Mouse (Mus musculus) spleen, adult 2 months (tissue): ENCODE results near the gene Capn1. TPM values are rescaled to one million over a fixed set of nuclear protein-coding genes. Genes with fewer than 3 reads are reported as not detected.

Experiments
- DNase-seq, 2 experiments: peaks; one replicate each; pipeline versions ENCODE4 v3.0.0 to v3.0.0-alpha.2; 2012 to 2021; ENCODE audit warnings: low spot score in 2 of 2, low read depth in 1 of 2
- H3K27ac ChIP-seq: fragments of 200-500 bp; 2 replicates; pipeline ENCODE4 v1.5.1; 2012; ENCODE audit warnings: low read length, inconsistent platforms; ENCODE audit not compliant: insufficient read depth
- H3K27me3 ChIP-seq: fragments of 200-500 bp; 2 replicates; pipeline ENCODE4 v1.6.1; 2012; ENCODE audit warnings: mild to moderate bottlenecking, moderate library complexity, low read length, inconsistent platforms; ENCODE audit not compliant: control insufficient read depth, insufficient read depth
- H3K36me3 ChIP-seq: fragments of 200-500 bp; 2 replicates; pipeline ENCODE4 v1.6.1; 2012; ENCODE audit warnings: mild to moderate bottlenecking, low read length, inconsistent platforms; ENCODE audit not compliant: control insufficient read depth, insufficient read depth
- H3K4me1 ChIP-seq: fragments of 200-500 bp; 2 replicates; pipeline ENCODE4 v1.6.1; 2011; ENCODE audit warnings: inconsistent platforms; ENCODE audit not compliant: control insufficient read depth, insufficient read depth, insufficient read length
- H3K4me3 ChIP-seq: fragments of 200-500 bp; 2 replicates; pipeline ENCODE4 v1.5.1; 2011; ENCODE audit warnings: mild to moderate bottlenecking, inconsistent platforms; ENCODE audit not compliant: insufficient read depth, insufficient read length; ENCODE audit errors: extremely low read depth
- CTCF ChIP-seq: fragments of 200-500 bp; IDR thresholded peaks from 2 replicates; pipeline ENCODE4 v1.5.1; 2011; ENCODE audit warnings: mild to moderate bottlenecking, inconsistent platforms; ENCODE audit not compliant: insufficient read depth, insufficient read length, insufficient replicate concordance; ENCODE audit errors: extremely low read depth
- POLR2A ChIP-seq: fragments of 200-500 bp; IDR thresholded peaks from 2 replicates; pipeline ENCODE4 v1.6.1; 2011; ENCODE audit warnings: low read depth, low read length, inconsistent platforms
- WGBS: fragments of 180-500 bp; shearing (Covaris S2); methylation state at CpG from one replicate; pipeline ENCODE4 v1.1.7; 2018; 5-methylcytosine and 5-hydroxymethylcytosine counted together
- polyA plus RNA-seq: library from polyadenylated mRNA; depleted of rRNA; stranded (reverse); fragments of >200 nt; gene quantifications from 2 replicates; pipeline ENCODE4 v1.2.3, GENCODE M21; 2012

Capn1 gene
- polyA plus RNA-seq, 1 experiment, result 50.8 TPM

- no peaks in the 10 kb centered on the region for H3K36me3 ChIP-seq
- TF ChIP-seq POLR2A, result no peak
- TF ChIP-seq CTCF, result no peak
- H3K4me3 ChIP-seq, result no peak overlapping the region
- 84% methylated on average over 3 of the region's 3 CpGs for WGBS
- no peak overlapping the region for H3K27ac ChIP-seq
- no peaks in the 10 kb centered on the region for H3K27me3 ChIP-seq
- H3K4me1 ChIP-seq, result no peaks in the 10 kb centered on the region
- no peak for DNase-seq
Measured at GRCm38 (mm10) chr19:5977717-5978116, 38.0 kb downstream of the Capn1 start.

- 81% methylated on average over 4 of the region's 4 CpGs for WGBS
- H3K36me3 ChIP-seq, result no peaks in the 10 kb centered on the region
Measured at GRCm38 (mm10) chr19:5975676-5976075, 40.0 kb downstream of the Capn1 start.

GRCm38 (mm10) chr19:5975112-5975511 is 40.6 kb downstream of the Capn1 start:
- WGBS, result 73% methylated on average over 4 of the region's 4 CpGs
- no peak for TF ChIP-seq CTCF
- no peak for TF ChIP-seq POLR2A
- H3K36me3 ChIP-seq, result no peaks in the 10 kb centered on the region
- no peak overlapping the region for H3K4me3 ChIP-seq
- no peaks in the 10 kb centered on the region for H3K4me1 ChIP-seq
- H3K27ac ChIP-seq, result no peak overlapping the region
- DNase-seq, result no peak
- no peaks in the 10 kb centered on the region for H3K27me3 ChIP-seq

More at GRCm38 (mm10) chr19:5975676-5976075, 40.0 kb downstream of the Capn1 start:
- no peak for DNase-seq
- TF ChIP-seq POLR2A (no peak), CTCF (no peak)
- Histone ChIP-seq H3K4me3 (no peak overlapping the region), H3K4me1 (no peaks in the 10 kb centered on the region), H3K27ac (no peak overlapping the region), H3K27me3 (no peaks in the 10 kb centered on the region)

DNA sequence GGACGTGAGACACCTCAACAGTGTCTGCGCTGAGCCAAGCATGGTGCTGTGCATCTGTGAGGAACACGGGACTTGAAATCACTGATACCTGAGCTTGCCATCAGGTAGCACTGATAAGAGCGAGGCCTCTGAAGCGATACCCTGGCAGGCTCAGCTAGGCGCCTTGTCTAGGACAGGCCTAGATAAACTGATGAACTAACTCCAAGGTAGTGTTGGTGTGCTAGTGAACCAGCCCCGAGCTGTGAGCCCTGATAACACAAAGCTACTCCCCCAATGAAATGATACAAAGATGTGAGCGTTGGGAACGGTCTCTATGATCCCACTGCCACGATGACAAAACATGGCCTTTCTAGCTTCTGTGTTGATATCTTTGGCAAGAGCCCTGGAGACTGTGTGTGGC is 48.0 kb downstream of the Capn1 start:
- Histone ChIP-seq H3K4me1 (peaks cover 2% of the 10 kb centered on the region; the same call in 1 of the 2 replicates), H3K36me3 (no peaks in the 10 kb centered on the region), H3K27me3 (no peaks in the 10 kb centered on the region), H3K27ac (no peak overlapping the region), H3K4me3 (no peak overlapping the region)
- TF ChIP-seq POLR2A (no peak), CTCF (no peak)
- WGBS, result 80% methylated on average over 10 of the region's 10 CpGs
- no peak for DNase-seq

DNA sequence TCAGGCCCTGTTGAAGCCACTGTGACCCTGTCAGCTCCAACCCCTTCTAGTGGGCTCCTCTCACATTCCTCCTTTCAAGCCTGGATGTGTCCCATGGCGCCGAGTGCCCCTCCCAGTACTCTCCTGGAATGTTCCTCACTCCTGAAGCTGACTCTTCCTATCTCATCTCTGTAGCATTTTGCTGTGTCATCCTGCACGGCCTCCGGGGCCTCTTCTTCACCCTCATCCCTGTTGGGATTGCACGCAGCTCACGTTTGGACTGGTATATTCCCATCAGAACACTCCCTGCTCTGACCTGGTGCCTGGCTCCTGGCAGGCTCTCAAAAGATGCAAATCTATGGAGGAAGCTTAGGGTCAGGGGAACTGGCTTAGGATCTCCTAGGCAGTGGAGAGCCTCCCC is 48.9 kb downstream of the Capn1 start:
- WGBS, result 81% methylated on average over 6 of the region's 6 CpGs
- no peak overlapping the region for H3K27ac ChIP-seq
- no peak for TF ChIP-seq POLR2A
- no peak for TF ChIP-seq CTCF
- H3K36me3 ChIP-seq, result no peaks in the 10 kb centered on the region
- no peak for DNase-seq
- H3K4me1 ChIP-seq, result peaks cover 2% of the 10 kb centered on the region; the same call in 1 of the 2 replicates
- H3K27me3 ChIP-seq, result no peaks in the 10 kb centered on the region
- H3K4me3 ChIP-seq, result no peak overlapping the region

GRCm38 (mm10) chr19:5965910-5966309 is 49.8 kb downstream of the Capn1 start:
- Histone ChIP-seq H3K27ac (no peak overlapping the region), H3K27me3 (no peaks in the 10 kb centered on the region), H3K4me3 (no peak overlapping the region), H3K36me3 (0 out of 2 replicates have a peak, but pooled peaks cover 2% of the 10 kb centered on the region), H3K4me1 (peaks cover 2% of the 10 kb centered on the region; the same call in 1 of the 2 replicates)
- WGBS, result 99% methylated on average over 2 of the region's 2 CpGs
- TF ChIP-seq POLR2A (no peak), CTCF (no peak)
- no peak for DNase-seq

- WGBS, result 13% methylated on average over 4 of the region's 4 CpGs
- H3K4me3 ChIP-seq, result no peak overlapping the region
- no peak overlapping the region for H3K27ac ChIP-seq
- DNase-seq, result peak; percentile 70 to 78
- no peaks in the 10 kb centered on the region for H3K27me3 ChIP-seq
- 0 out of 2 replicates have a peak, but pooled peaks cover 2% of the 10 kb centered on the region for H3K36me3 ChIP-seq
- H3K4me1 ChIP-seq, result peaks cover 2% of the 10 kb centered on the region; the same call in 1 of the 2 replicates
- peak; percentile 88; the same call in 1 of the 2 replicates for TF ChIP-seq CTCF
- no peak for TF ChIP-seq POLR2A
Measured at GRCm38 (mm10) chr19:5965280-5965679, 50.4 kb downstream of the Capn1 start.
